Mouse (Mus musculus): ENCODE results near the gene Smim27.
A peak's percentile ranks its signal among the peaks of the same experiment; 100 is the strongest.
"Not testable (repeated sequence)": the region's sequence is repeated elsewhere in the genome, so short reads cannot be mapped to it uniquely, and the experiment has no call there.

The Smim27 gene

GRCm38 (mm10) chr4:40264321-40264720 lies 5.1 kb upstream of the Smim27 start:
- DNase-seq (ENCODE audit: low spot score): no peak

- no peak for DNase-seq (ENCODE audit: low spot score)
These were observed 1.7 kb upstream of the Smim27 start for GRCm38 (mm10) chr4:40267681-40268080.

- DNase-seq (ENCODE audit: low spot score): peak; percentile 78
These were observed 1.1 kb upstream of the Smim27 start for GRCm38 (mm10) chr4:40268204-40268813.

- no peak for DNase-seq (ENCODE audit: low spot score)
These were observed 544 bp upstream of the Smim27 start for GRCm38 (mm10) chr4:40268835-40269234.

- DNase-seq (ENCODE audit: low spot score): peak; percentile 3
These were observed 9.5 kb downstream of the Smim27 start for GRCm38 (mm10) chr4:40278880-40279275.

GRCm38 (mm10) chr4:40279276-40279900 lies 10.0 kb downstream of the Smim27 start, which contains the start of gene Ndufb6:
Gene Ndufb6 (minus strand): TSS chr4:40279421.
- DNase-seq (ENCODE audit: low spot score): peak; percentile 91

- DNase-seq (ENCODE audit: low spot score): peak; percentile 34
These were observed 16.2 kb downstream of the Smim27 start for GRCm38 (mm10) chr4:40285582-40285981.

- DNase-seq (ENCODE audit: low spot score): no peak
These were observed 18.0 kb downstream of the Smim27 start for GRCm38 (mm10) chr4:40287415-40287814.

GRCm38 (mm10) chr4:40289046-40289445 lies 19.7 kb downstream of the Smim27 start:
- DNase-seq (ENCODE audit: low spot score): no peak

GRCm38 (mm10) chr4:40291511-40291910 lies 22.1 kb downstream of the Smim27 start:
- not testable (repeated sequence) for DNase-seq (ENCODE audit: low spot score)

GRCm38 (mm10) chr4:40299169-40299568 lies 29.8 kb downstream of the Smim27 start:
- DNase-seq (ENCODE audit: low spot score): no peak

- peak; percentile 22 for DNase-seq (ENCODE audit: low spot score)
These were observed 31.9 kb downstream of the Smim27 start for GRCm38 (mm10) chr4:40301076-40301789.

GRCm38 (mm10) chr4:40302445-40303125 lies 33.2 kb downstream of the Smim27 start:
- no peak for DNase-seq (ENCODE audit: low spot score)

- DNase-seq (ENCODE audit: low spot score): no peak
These were observed 40.3 kb downstream of the Smim27 start for GRCm38 (mm10) chr4:40309682-40310081.

- DNase-seq (ENCODE audit: low spot score): no peak
These were observed 41.5 kb downstream of the Smim27 start for GRCm38 (mm10) chr4:40310796-40311383.

- DNase-seq (ENCODE audit: low spot score): no peak
These were observed 42.8 kb downstream of the Smim27 start for GRCm38 (mm10) chr4:40312213-40312612.

- DNase-seq (ENCODE audit: low spot score): no peak
These were observed 43.6 kb downstream of the Smim27 start for GRCm38 (mm10) chr4:40313026-40313425.

GRCm38 (mm10) chr4:40317404-40317803 lies 48.0 kb downstream of the Smim27 start:
- no peak for DNase-seq (ENCODE audit: low spot score)

Data from spleen, adult 12 weeks (tissue).